Mouse (Mus musculus): ENCODE results near the gene Hist1h1b.

- no peak for TF ChIP-seq CTCF (conservative IDR thresholded peaks at IDR 0.05; ENCODE audit: low read length)
- TF ChIP-seq NANOG (IDR thresholded peaks at IDR 0.05; ENCODE audit: borderline replicate concordance, low read length): peak; percentile 26; the same call in 1 of the 2 replicates
Observed at GRCm38 (mm10) chr13:21786189-21786898, 5.9 kb upstream of the Hist1h1b start.
